Mouse (Mus musculus): Measurements from ENCODE around the gene Atoh1.
A peak's percentile ranks its signal among the peaks of the same experiment; 100 is the strongest.

Atoh1 gene

DNA sequence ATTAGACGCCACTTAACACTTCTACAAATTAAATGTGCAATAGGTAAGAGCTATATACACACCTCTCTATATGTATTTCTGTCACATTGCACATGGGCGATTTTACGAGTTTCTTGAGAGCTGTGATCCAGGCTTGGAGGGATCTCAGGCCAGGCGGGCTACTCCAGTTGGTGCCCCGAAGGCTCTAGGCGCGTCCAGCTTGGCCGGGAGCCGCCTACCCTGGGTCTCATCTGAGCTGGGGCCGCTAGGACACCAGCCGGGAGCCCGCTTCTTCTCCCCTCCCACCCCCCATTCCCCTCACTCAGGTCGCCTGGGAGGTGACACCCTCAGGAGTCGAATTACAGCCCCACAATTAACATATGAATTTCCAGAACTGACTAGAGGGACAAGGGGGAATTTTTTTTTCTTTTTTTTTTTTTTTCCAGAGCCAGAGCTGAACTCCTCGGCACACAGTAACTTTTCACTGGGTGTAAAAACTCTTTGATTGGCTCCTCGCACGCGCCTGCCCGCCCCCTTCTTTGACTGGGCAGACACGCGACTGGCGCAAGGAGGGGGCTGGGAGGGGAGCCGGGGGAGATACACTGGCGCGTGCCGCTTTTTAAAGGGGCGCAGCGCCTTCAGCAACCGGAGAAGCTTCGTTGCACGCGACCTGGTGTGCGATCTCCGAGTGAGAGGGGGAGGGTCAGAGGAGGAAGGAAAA lies at the start of gene Atoh1:
Gene Atoh1 (plus strand): TSS at position 627 of the 700 bp plus-strand sequence.
- DNase-seq, result peak; percentile 9 to 33

DNA sequence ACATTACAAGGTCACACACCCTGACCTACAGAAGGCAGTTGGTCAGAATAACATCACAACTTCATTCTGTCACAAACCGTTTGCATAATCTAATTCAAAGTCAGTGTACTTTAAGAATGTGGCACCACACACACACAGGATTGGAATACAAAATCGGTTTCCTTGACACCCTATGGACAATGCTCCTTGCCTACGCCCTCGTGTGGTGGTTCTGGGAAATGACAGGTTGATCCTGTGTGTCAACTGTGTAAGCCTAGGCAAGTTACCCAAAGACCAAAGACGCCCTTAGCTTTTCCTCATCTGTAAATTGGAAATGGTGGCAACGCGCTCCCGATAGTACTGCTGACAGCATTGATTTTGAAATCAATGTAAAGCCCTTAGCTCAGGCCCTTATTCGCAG lies 45.0 kb upstream of the Atoh1 start:
- DNase-seq, result peak in 1 of 2 experiments; percentile 9

DNA sequence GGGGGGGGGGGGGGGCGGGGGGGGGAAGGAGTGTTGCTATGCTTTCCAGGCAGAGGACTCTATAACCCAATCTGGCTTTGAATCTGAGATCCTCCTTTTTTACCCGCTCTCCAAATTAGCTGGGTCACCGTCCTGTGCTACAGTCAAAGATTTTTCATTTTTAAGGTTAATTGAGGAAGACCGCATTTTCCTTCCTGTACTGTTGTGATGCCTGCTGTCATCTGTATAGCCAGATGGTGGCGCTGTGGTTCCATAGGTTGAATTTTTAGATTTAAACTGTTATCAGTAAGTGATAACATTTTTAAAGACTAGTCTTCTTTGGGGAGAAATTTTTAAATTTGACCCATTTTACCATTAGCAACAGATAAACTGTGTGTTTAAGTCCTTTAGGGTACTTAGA lies 44.0 kb upstream of the Atoh1 start:
- no peak for DNase-seq

DNA sequence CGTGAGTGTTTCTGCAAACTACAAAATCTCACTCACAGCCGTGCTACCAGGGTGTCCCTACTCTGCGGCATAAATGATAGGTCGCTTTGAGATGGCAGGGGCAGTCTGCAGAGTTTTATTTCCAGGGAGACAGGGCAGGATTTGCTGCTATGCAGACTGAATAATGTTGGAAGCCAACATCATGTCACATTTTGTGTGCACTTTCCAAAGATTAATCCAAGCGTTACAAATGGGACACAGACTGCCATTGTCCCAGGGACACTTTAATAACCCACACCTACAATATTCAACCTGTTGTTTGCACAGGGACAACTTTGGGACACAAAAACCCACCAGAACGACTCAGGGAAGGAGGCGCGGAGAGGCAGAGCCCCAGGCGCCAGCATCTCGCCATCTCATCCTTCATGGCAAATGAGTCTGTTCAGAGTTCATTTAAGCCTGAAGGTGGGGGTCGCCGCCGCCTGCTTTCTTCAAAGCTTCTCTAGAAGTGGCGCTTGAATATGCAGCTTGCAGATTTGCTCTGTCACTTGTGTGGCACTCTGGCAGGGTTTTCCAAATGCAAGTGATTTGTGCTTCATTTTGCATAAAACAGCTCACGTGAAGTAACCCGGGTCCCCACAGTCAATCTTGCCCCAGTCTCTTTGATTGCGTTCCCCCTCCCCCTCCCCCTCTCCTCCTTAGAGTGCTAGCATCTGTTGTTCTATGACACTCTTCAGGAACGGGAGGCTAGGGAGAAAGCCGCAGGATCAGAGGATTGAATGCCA lies 40.6 kb upstream of the Atoh1 start:
- no peak for DNase-seq

DNA sequence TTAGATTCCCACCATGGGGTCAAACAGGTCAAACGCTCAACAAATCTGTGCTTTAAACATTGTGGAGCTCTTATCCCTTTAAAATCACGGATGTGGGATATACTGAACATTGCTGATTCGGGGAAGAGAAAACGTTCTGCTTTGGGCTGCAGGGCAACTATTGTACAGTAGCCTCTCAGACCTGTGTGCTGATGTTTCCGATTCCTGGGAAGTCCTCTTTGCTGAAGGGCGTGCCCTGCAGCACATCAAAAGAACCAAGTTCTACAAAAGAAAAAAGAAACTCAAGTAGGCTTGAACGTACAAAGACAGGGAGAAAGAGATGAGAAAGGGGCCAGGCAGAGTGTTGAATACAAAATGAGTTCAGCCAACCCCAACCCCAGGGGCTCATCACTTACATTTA lies 34.2 kb upstream of the Atoh1 start:
- no peak for DNase-seq

DNA sequence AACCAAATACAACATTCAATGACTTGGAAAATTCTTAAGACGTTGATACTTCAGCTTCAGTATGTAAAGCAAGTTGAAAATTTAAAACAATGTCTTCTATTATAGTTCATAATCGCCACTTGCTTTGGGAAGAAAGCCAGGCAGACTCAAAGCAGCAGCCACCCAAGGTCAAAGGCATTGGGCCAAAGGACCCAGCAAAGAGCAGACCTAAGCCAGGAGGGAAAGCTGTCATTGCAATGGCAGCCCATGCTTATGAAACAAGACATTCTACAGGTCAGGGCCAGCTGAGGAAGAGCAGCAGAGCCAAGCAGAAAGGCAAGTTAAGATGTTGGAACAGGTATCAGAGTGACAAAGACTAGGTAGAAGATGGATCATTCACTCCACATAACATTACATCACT lies 25.3 kb upstream of the Atoh1 start:
- DNase-seq, result no peak

DNA sequence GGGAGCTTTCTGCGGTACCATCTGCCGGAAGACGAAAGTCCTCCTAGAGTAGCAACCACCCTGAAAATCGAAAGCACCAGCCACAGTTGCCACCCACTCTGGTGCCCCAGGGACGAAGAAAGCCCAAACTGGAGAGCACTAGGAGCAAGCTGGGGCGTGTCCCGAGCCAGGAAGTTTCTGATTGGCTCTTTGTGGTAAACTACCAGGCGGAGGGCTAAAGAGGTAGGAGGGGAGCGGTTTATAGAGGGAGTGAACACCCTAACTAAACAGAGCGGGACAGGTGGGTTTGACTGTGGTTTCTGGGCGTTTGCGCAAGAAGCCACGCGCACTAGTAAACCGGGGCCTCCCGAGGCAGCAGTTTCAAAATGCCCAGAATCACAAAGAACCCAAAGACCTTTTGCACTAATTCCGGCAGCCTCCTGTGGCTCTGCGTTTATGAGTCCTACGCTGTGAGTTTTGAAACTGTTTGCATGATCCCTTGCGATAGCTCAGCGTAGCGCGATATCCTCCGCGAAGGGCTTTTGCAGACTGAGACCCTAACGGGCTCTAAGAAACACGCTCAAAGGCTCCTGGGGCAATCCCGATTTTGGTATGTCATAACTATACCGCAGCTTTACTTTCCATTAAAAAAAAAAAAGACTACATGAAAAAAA lies 1.0 kb upstream of the Atoh1 start:
- peak; percentile 70 to 75 for DNase-seq

DNA sequence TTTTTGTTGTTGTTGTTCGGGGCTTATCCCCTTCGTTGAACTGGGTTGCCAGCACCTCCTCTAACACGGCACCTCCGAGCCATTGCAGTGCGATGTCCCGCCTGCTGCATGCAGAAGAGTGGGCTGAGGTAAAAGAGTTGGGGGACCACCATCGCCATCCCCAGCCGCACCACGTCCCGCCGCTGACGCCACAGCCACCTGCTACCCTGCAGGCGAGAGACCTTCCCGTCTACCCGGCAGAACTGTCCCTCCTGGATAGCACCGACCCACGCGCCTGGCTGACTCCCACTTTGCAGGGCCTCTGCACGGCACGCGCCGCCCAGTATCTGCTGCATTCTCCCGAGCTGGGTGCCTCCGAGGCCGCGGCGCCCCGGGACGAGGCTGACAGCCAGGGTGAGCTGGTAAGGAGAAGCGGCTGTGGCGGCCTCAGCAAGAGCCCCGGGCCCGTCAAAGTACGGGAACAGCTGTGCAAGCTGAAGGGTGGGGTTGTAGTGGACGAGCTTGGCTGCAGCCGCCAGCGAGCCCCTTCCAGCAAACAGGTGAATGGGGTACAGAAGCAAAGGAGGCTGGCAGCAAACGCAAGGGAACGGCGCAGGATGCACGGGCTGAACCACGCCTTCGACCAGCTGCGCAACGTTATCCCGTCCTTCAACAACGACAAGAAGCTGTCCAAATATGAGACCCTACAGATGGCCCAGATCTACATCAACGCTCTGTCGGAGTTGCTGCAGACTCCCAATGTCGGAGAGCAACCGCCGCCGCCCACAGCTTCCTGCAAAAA lies 496 bp downstream of the Atoh1 start:
- DNase-seq, result peak in 1 of 2 experiments; percentile 1

DNA sequence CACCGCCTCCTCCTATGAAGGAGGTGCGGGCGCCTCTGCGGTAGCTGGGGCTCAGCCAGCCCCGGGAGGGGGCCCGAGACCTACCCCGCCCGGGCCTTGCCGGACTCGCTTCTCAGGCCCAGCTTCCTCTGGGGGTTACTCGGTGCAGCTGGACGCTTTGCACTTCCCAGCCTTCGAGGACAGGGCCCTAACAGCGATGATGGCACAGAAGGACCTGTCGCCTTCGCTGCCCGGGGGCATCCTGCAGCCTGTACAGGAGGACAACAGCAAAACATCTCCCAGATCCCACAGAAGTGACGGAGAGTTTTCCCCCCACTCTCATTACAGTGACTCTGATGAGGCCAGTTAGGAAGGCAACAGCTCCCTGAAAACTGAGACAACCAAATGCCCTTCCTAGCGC lies 1.1 kb downstream of the Atoh1 start:
- DNase-seq, result no peak

DNA sequence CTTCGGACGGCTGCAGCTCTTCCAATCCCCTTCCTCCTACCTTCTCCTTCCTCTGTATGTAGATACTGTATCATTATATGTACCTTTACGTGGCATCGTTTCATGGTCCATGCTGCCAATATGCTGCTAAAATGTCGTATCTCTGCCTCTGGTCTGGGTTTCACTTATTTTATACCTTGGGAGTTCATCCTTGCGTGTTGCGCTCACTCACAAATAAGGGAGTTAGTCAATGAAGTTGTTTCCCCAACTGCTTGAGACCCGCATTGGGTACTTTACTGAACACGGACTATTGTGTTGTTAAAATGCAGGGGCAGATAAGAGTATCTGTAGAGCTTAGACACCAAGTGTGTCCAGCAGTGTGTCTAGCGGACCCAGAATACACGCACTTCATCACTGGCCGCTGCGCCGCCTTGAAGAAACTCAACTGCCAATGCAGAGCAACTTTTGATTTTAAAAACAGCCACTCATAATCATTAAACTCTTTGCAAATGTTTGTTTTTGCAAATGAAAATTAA lies 1.6 kb downstream of the Atoh1 start:
- DNase-seq, result no peak

DNA sequence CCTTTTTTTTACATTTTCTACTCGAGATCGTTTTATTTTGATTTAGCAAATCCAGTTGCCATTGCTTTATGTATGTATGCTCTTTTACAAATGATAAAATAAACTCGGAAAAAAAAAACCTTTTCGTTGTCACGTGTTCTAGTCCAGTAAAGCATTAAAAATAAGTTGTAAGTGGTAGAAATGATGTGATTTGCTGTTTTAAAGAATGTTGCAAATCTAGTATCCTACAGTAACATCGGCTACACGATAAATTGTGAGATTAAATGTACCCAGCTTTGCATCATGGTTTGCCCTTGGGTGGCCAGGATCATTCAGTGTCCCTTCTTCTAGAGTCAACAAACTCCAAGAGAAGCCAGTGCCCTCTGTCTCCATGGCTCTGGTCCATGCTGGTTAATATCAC lies 2.2 kb downstream of the Atoh1 start:
- DNase-seq, result no peak

DNA sequence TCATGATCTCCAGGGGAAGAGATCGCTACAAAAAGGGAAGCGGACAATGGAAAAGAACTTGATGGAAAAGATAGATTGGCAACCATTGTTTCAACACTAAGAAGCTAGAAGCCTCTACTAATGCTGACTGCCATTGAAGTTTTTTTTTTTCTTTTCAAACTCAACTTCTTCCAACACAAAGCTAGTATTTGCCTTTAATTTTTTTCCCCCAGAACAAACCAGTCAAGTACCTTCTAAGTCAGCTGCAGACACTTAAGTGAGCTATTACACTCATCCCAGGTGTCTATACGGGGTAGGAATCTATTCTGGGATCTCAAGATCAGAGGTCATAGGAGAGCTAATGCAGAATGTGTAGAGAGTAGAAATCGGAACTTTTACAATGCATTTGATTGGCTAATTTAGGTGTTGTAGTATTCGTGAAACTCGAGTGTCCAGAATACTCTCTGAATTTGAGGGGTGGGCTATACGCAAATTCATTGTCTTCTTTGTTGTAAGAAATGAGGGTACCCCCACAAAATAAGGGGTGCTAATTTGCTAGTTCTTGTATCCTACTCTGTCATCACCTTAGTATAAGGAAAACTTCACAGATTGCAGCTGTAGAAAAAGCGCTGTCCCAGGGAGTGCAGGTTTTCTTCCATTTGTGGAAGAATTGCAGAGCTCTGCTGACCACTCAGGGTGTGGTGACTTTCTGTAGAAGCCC lies 2.8 kb downstream of the Atoh1 start:
- DNase-seq, result no peak

DNA sequence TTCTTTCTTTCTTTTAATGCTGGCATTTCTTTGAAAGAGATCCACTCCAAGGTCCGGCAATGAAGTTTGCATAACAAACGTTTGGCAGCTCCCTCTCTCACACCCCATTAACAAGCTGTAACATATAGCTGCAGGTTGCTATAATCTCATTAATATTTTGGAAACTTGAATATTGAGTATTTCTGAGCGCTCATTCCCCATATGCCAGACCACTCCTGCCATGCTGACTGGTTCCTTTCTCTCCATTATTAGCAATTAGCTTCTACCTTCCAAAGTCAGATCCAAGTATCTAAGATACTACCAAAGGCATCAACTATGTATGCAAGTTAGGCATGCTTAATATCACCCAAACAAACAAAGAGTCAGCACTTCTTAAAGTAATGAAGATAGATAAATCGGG lies 4.4 kb downstream of the Atoh1 start:
- DNase-seq, result no peak

DNA sequence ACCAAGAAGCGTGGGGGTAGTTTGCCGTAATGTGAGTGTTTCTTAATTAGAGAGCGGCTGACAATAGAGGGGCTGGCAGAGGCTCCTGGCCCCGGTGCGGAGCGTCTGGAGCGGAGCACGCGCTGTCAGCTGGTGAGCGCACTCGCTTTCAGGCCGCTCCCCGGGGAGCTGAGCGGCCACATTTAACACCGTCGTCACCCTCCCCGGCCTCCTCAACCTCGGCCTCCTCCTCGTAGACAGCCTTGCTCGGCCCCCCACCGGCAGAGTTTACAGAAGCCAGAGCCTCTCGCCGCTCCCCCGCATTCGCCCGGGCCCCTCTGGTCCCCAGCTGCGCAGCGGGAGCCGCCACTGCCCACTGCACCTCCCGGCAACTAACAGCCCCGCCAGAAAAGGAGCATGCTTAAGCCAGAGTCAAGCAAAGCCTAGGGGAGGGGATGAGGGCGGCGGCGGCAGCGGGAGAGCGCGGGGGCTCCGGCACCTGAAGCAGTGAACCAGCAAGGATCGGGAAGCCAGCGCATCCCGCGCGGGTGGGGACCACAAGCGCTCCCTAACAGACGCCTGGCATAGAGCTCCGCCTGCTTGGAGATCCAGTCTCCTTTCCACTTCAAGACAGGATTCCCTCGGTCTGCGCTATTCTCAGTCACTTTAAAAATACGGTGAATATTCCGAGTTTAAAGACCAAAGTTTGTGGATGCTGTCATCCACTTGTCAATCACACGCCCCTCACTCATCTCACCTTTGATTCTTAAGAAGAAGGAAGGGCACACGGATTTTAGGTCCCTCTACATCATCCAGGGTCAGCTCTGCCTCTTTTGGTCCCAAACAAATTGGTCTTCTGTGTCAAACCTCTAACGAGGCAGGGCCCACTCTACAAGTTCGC lies 5.8 kb downstream of the Atoh1 start:
- no peak for DNase-seq

DNA sequence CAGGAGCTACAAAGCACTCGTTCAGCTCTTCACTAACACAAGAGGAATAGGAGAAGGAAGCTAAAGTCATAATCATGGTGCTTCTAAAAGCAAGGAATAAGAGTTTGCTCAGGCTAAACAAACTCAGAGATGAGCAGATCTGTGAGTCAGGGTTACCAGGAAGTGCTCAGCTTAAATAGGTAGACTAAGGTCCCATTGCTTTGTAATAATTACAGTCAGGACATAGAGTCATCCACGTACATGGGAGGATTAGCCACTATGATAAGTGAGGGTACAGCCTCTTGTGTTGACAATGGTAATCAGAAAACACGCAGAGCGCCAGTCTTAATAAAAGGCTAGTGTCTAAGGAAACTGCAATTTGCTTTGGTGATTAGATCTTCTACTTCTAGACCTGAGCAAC lies 7.4 kb downstream of the Atoh1 start:
- no peak for DNase-seq

DNA sequence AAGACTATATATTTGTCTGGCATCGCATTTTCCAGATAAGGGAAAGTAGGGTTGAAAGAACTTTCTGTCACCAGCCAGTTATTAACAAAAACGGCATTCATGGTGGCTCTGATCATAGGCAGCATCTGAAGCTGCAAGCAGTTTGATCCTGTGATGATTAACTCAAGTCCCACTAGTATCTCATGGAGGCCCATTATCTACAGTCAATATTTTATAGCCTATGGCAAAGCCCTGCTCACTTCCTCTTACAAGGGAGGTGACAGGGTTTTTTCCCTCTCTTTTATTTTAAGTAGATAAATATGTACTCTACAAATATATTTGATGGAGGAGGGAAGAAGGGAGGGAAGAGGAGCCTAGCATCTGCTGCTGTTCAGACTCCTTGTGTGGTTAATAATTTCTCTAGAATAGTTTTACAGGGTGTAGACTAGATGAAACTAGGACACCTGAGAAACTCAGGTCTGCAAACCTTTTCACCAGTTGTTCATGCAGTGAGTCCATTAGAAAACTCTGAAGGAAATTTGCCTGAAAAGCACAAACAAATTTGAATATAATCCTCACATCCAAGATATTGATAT lies 14.1 kb downstream of the Atoh1 start:
- no peak for DNase-seq

DNA sequence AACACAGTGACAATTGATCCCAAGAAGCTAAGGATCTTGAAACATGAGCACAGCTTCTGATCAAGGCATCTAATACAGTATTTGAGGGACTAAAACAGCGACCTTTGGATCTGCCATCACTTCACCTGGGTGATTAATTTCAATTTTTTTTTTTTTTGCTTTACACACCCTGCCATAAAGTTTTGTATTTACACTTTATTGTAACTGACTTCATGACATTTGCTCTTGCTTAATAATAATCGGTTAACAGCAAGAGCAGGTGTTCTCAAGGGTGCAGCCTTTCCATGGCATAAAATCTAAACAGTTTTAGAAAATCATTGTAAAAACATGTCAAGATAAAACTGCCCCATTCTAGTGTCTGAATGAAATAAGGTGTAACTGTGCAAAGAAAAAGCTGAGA lies 25.6 kb downstream of the Atoh1 start:
- no peak for DNase-seq

DNA sequence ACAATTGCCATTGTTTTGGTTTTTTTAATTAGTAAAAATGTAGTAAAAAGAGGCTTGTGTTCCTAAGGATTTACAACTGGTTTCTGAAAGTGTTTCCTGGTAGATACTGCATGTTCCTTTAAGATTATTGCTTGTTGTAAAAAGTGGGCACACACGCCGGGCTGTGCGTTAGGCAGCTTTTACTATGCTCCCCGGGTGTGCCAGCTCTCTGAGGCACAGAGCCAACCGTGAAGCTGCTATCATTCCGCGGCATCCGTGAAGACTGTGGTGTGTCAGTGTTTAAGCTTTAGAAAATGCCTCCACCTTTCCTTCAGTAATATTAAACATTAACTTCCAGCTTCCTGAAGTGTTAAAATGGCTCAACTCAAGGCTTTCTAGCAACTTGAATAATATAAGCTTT lies 35.0 kb downstream of the Atoh1 start:
- DNase-seq, result no peak

DNA sequence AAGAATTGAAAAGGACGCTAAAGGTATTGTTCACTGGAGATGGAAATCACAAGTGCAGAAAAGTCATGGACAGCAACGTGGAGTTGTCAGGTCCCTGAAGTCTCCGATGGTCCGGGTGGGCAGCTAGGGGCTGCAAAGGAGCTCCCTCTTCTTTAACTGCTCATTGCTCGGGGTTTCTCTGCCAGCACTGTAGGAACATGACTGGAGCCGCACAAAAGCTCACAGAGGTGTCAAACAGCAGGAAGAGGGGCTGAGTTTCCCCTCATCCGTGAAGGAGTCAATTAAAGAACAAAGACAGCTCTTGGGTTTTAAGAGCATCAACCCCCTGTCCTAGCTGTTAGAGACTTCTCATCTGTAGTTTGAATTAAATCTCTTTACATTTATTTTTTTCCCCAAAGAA lies 44.5 kb downstream of the Atoh1 start:
- no peak for DNase-seq

Data from lung, adult 18-20 months (tissue).